ENCODE assay signal across 12 mouse cellular contexts in the genomic region with DNA sequence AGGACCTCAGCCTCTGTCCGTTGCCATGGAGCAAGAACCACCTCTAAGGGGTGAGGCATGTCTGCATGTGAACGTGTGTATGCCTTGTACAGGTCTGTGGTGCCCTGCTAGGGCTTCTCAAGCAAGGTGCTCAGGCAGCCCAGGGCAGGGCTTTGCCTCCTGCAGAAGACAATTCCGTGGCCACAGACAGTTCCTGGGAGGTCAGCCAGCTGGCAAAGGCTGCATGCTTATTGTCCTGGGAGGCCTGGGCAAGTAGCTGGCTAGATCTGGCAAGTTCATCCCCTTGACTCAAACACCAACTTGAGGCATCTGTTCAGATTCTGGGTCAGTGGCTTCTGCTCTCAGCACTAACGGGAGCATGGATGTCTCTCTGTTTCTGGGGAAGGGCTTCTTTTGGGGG. TPM values are rescaled to one million over a fixed set of nuclear protein-coding genes. Genes with fewer than 3 reads are reported as not detected.
DNase-seq lines count a peak whose midpoint lies in the region; ATAC-seq and TF ChIP-seq lines count a peak whose summit lies in the region.
"Had no signal": no experiment of that assay in that cellular context is flagged by ENCODE, and none has a peak within 500 bp of the region (broad histone marks: within the 10 kb centered on the region; RNA-seq: fewer than 3 reads in every experiment).

No protein-coding gene starts in this region.

- intact Hi-C loops in heart, adult 2 months (cut with DNase I), result loop anchor here (5.0 kb wide), 1 partner anchor 79 kb away; no protein-coding TSS in a partner anchor

- DNase-seq in heart, adult 2 months, result peak; percentile 73 to 80
- DNase-seq in ovary, postnatal 36 days (ENCODE audit: low spot score), result peak; percentile 65
- no peak for DNase-seq in ovary, postnatal 14 days (ENCODE audit: low spot score)
- peak; percentile 91 to 93 for DNase-seq in cerebellum, postnatal 25 days
- peak; percentile 87 to 90 for DNase-seq in kidney, postnatal 25 days
- no peak for DNase-seq in right cerebral cortex, adult 18-20 months
- DNase-seq: layer of hippocampus, adult 9-11 months; thymus, postnatal 25 days had no signal

- peaks cover 15% of the 10 kb centered on the region for H3K4me1 ChIP-seq in heart, adult 2 months (ENCODE audit: control insufficient read depth, insufficient read depth, low read length)
- peaks cover 49% of the 10 kb centered on the region for H3K4me1 ChIP-seq in heart, embryonic 12.5 days (replicated peaks)

- peaks cover 10% of the 10 kb centered on the region for H3K36me3 ChIP-seq in heart, adult 2 months (ENCODE audit: control insufficient read depth, insufficient read depth, low read length)
- peaks cover 74% of the 10 kb centered on the region for H3K36me3 ChIP-seq in heart, embryonic 12.5 days

- peaks cover 2% of the 10 kb centered on the region; the same call in 1 of the 2 replicates for H3K79me2 ChIP-seq in heart, adult 2 months (replicated peaks; ENCODE audit: control insufficient read depth, insufficient read depth, low read length)

- H3K27ac ChIP-seq in heart, adult 2 months, result peak overlapping the region; percentile 13; the same call in 1 of the 2 replicates
- H3K27ac ChIP-seq in heart, embryonic 12.5 days (ENCODE audit: poor library complexity, severe bottlenecking), result no peak overlapping the region
- H3K27ac ChIP-seq: lung, embryonic 15.5 days had no signal

- no peak for TF ChIP-seq POLR2A in heart, adult 2 months (IDR thresholded peaks at IDR 0.05; ENCODE audit: insufficient read depth, low read depth, low read length)

- no peak for ATAC-seq in heart, embryonic 12.5 days (ENCODE audit: insufficient number of reproducible peaks, low FRiP score)
- ATAC-seq in monocyte, adult 5-6 weeks (replicated peaks; ENCODE audit: insufficient number of reproducible peaks, low FRiP score, low TSS enrichment, poor library complexity, severe bottlenecking), result no peak

- TF ChIP-seq EP300 in heart, adult 2 months (IDR thresholded peaks at IDR 0.05; ENCODE audit: insufficient read depth, low read depth, low read length), result no peak

- 22% methylated on average over 4 of the region's 4 CpGs for WGBS in heart, adult 2 months
- WGBS in heart, embryonic 12.5 days, result 64% methylated on average over 4 of the region's 4 CpGs

- no peak overlapping the region for H3K9ac ChIP-seq in heart, adult 2 months (ENCODE audit: low read depth, low read length)
- H3K9ac ChIP-seq in heart, embryonic 12.5 days, result no peak overlapping the region
- H3K9ac ChIP-seq: lung, embryonic 15.5 days had no signal

- H3K4me3 ChIP-seq in heart, adult 2 months, result no peak overlapping the region
- H3K4me3 ChIP-seq in heart, embryonic 12.5 days, result no peak overlapping the region
- H3K4me3 ChIP-seq: lung, embryonic 15.5 days; myocyte had no signal

- no peak overlapping the region for H3K4me2 ChIP-seq in heart, embryonic 12.5 days
- H3K4me2 ChIP-seq: lung, embryonic 15.5 days had no signal

- H3K9me3 ChIP-seq in heart, embryonic 12.5 days (replicated peaks), result no peaks in the 10 kb centered on the region
- H3K9me3 ChIP-seq: lung, embryonic 15.5 days had no signal

- no peak for TF ChIP-seq CTCF in heart, adult 2 months (IDR thresholded peaks at IDR 0.05)

- no peaks in the 10 kb centered on the region for H3K27me3 ChIP-seq in heart, adult 2 months (ENCODE audit: control insufficient read depth, insufficient read depth, low read length)
- H3K27me3 ChIP-seq in heart, embryonic 12.5 days (replicated peaks), result no peaks in the 10 kb centered on the region
- H3K27me3 ChIP-seq: lung, embryonic 15.5 days had no signal

RNA-seq across cellular contexts. Expression of a gene that starts 35.3 kb away (rescaled TPM):
- total RNA-seq in heart, adult 2 months (2021), result 10 to 100 TPM; 50.9 to 56.0 TPM
- 13.6 and 22.4 TPM in 2 replicates for polyA plus RNA-seq in heart, adult 2 months (2012; rRNA removed)
- 139 and 142 TPM in 2 replicates for polyA plus RNA-seq in heart, embryonic 12.5 days (2016; fragmentation: Nextera tagmentation; extraction: Ambion mirVana)
- total RNA-seq in monocyte, adult 5-6 weeks (2017), result 13.2 to 31.5 TPM (median 18.2 TPM) in 3 replicates

Comparison
In these comparisons a context has a peak if more than half of its experiments do, and no peak if none do; other contexts are left out.
1. DNase-seq: peak in heart, adult 2 months (2 of 2), ovary, postnatal 36 days (single experiment), cerebellum, postnatal 25 days (2 of 2) and kidney, postnatal 25 days (2 of 2); none in ovary, postnatal 14 days (single experiment) and right cerebral cortex, adult 18-20 months (single experiment).